Mouse (Mus musculus) cerebellum, postnatal 36 days (tissue): ENCODE results near the gene Sstr3.

Experiments
- DNase-seq, 2 experiments: peaks; one replicate each; pipeline ENCODE4 v3.0.0; 2021 to 2022; ENCODE audit warnings: mixed read lengths in 2 of 2

The Sstr3 gene

GRCm38 (mm10) chr15:78502437-78503132 lies 41.9 kb downstream of the Sstr3 start:
- DNase-seq, result no peak

GRCm38 (mm10) chr15:78494968-78495406 lies 49.5 kb downstream of the Sstr3 start, which contains the start of gene Il2rb:
Gene Il2rb, minus strand, starts transcription at chr15:78495271.
- DNase-seq, result no peak

GRCm38 (mm10) chr15:78493401-78494010 lies 51.0 kb downstream of the Sstr3 start:
- no peak for DNase-seq

- peak in 1 of 2 experiments; percentile 27 for DNase-seq
These were observed 53.2 kb downstream of the Sstr3 start for GRCm38 (mm10) chr15:78491301-78491700.

GRCm38 (mm10) chr15:78489906-78490305 lies 54.6 kb downstream of the Sstr3 start:
- no peak for DNase-seq

- peak; percentile 46 to 56 for DNase-seq
These were observed 55.2 kb downstream of the Sstr3 start for GRCm38 (mm10) chr15:78489248-78489647.

GRCm38 (mm10) chr15:78487066-78487465 lies 57.4 kb downstream of the Sstr3 start:
- peak in 1 of 2 experiments; percentile 28 for DNase-seq
